Mouse (Mus musculus) heart, postnatal 14 days (tissue): Measurements from ENCODE around the gene Six4. TPM values are rescaled to one million over a fixed set of nuclear protein-coding genes. Genes with fewer than 3 reads are reported as not detected.
"Not testable (repeated sequence)": the region's sequence is repeated elsewhere in the genome, so short reads cannot be mapped to it uniquely, and the experiment has no call there.

Experiments
- DNase-seq, 2 experiments: peaks; one replicate each; pipeline ENCODE4 v3.0.0; 2021 to 2022
- intact Hi-C: fragments of 180-260 bp; cut with DNase I; formaldehyde crosslinking; loops from one replicate; pipeline ENCODE4 v1.15.1; 2025
- long read RNA-seq, 2 experiments: library from polyadenylated mRNA; stranded (forward); transcript quantifications; one replicate each; pipeline ENCODE4 v2.0.0; 2021
- total RNA-seq, 2 experiments: library from RNA; stranded (reverse); gene quantifications; 2 replicates each; pipeline ENCODE4 v1.2.3; 2021

Gene Six4
- total RNA-seq = 1 to 10 TPM; 2.2 to 2.8 TPM
- long read RNA-seq, experiment 1, partial matches to known transcripts = 0 of 1 reads
- long read RNA-seq, experiment 1, other reads (novel, unspliced or antisense) = 1 of 1 reads
- long read RNA-seq, experiment 2, partial matches to known transcripts = 1 of 1 reads
- long read RNA-seq, experiment 2, other reads (novel, unspliced or antisense) = 0 of 1 reads

GRCm38 (mm10) chr12:73113196-73113595 is at the start of gene Six4:
TSS of gene Six4 (minus strand) at chr12:73113456.
- DNase-seq = peak; percentile 69 to 72
- intact Hi-C loops = loop anchor here (5.0 kb wide), 2 partner anchors 66 to 404 kb away; no protein-coding TSS in a partner anchor

GRCm38 (mm10) chr12:73162408-73163181 is 49.3 kb upstream of the Six4 start:
- intact Hi-C loops = loop anchor here (5.0 kb wide), 1 partner anchor 40 kb away; no protein-coding TSS in a partner anchor
- DNase-seq = peak in 1 of 2 experiments; percentile 21

- intact Hi-C loops = loop anchor here (5.0 kb wide), 1 partner anchor 42 kb away; no protein-coding TSS in a partner anchor
- DNase-seq = peak; percentile 21 to 35
These were observed 47.1 kb upstream of the Six4 start for GRCm38 (mm10) chr12:73160341-73160740.

- intact Hi-C loops = no loop called here
- no peak for DNase-seq
These were observed 40.9 kb upstream of the Six4 start for GRCm38 (mm10) chr12:73154150-73154549.

- DNase-seq, intact Hi-C loops: not testable (repeated sequence)
These were observed 37.8 kb upstream of the Six4 start for GRCm38 (mm10) chr12:73151038-73151437.

- intact Hi-C loops = no loop called here
- DNase-seq = no peak
These were observed 34.0 kb upstream of the Six4 start for GRCm38 (mm10) chr12:73147236-73147635.

- DNase-seq = no peak
- intact Hi-C loops = no loop called here
These were observed 27.5 kb upstream of the Six4 start for GRCm38 (mm10) chr12:73140732-73141131.

GRCm38 (mm10) chr12:73125250-73125649 is 12.0 kb upstream of the Six4 start:
- no peak for DNase-seq
- intact Hi-C loops = no loop called here

- intact Hi-C loops = loop anchor here (2.0 kb wide), 1 partner anchor 163 kb away; the partner anchor contains the start of genes Slc38a6 and Trmt5
- peak; percentile 85 to 91 for DNase-seq
These were observed 10.1 kb upstream of the Six4 start, which contains the start of gene Mnat1 for GRCm38 (mm10) chr12:73123093-73124041. TSS of gene Mnat1 (plus strand) at chr12:73123717.

- intact Hi-C loops = loop anchor here (5.0 kb wide), 2 partner anchors 65 to 405 kb away; no protein-coding TSS in a partner anchor
- peak; percentile 33 to 44 for DNase-seq
These were observed 749 bp downstream of the Six4 start for GRCm38 (mm10) chr12:73112326-73113087.

GRCm38 (mm10) chr12:73111561-73112325 is 1.5 kb downstream of the Six4 start:
- intact Hi-C loops = loop anchor here (5.0 kb wide), 2 partner anchors 64 to 406 kb away; no protein-coding TSS in a partner anchor
- DNase-seq = peak; percentile 22 to 40

- DNase-seq = peak in 1 of 2 experiments; percentile 6
- intact Hi-C loops = loop anchor here (5.0 kb wide), 2 partner anchors 63 to 407 kb away; no protein-coding TSS in a partner anchor
These were observed 2.7 kb downstream of the Six4 start for GRCm38 (mm10) chr12:73110431-73111111.

GRCm38 (mm10) chr12:73107821-73108220 is 5.4 kb downstream of the Six4 start:
- no peak for DNase-seq
- intact Hi-C loops = no loop called here

GRCm38 (mm10) chr12:73103713-73104112 is 9.5 kb downstream of the Six4 start:
- intact Hi-C loops = no loop called here
- no peak for DNase-seq

- intact Hi-C loops = no loop called here
- no peak for DNase-seq
These were observed 14.7 kb downstream of the Six4 start for GRCm38 (mm10) chr12:73098593-73098992.

GRCm38 (mm10) chr12:73096177-73096576 is 17.1 kb downstream of the Six4 start:
- DNase-seq, intact Hi-C loops: not testable (repeated sequence)

- DNase-seq = no peak
- intact Hi-C loops = no loop called here
These were observed 18.7 kb downstream of the Six4 start for GRCm38 (mm10) chr12:73094605-73095004.

GRCm38 (mm10) chr12:73094189-73094588 is 19.1 kb downstream of the Six4 start:
- intact Hi-C loops = no loop called here
- no peak for DNase-seq
